Mouse (Mus musculus) urinary bladder, postnatal 14 days (tissue): ENCODE results near the gene Xpr1.

Experiments
- DNase-seq: peaks from one replicate; pipeline ENCODE4 v3.0.0; 2021; ENCODE audit warnings: low spot score

The Xpr1 gene

DNA sequence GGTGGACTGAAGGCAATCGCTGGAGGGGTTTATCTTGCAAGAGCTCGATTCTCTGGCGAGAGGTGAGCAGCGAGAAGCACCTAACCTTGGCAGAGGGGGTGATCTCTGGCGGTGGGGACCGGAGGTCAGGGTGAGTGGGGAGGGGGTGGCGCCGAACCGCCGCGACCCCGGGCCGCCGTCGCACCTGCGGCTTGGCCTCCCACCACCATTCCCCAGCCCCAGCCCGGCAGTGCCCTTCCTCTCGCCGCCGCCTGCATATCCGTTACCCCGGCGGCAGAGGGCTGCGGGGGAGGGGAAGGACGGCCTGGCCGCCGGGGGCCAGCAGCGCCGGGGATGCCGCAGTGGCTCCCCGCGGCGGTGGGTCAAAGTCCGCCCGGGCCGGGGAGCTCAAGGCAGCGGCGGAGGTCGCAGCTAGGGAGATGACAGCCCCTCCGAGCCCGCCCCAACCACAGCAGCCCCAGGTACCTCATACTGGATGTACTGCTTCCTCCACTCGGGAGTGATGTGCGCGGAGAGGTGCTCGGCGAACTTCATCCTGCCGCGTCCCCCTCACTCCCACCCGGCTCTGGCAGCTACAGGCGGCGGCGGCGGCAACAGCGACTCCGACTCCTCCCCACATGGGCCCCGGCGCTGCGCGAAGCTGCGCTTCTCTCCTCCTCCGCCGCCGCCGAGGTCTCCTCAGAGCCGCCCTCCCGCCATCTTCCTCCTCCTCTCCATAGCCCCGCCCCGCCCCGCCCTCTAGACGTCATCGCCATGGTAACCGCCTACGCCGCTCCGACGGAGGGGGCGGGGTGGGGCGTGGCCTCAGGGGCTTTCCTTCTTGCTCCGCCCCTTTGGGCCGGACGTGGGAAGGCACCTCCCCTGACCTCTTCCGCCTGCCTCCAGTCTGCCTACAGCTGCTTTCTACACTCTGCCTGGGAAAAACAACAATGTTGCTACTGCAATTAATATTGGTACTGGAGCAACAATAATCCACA, at the start of gene Xpr1:
Gene Xpr1, minus strand, starts transcription at position 715 of the 977 bp plus-strand sequence.
- DNase-seq = peak; percentile 95

DNA sequence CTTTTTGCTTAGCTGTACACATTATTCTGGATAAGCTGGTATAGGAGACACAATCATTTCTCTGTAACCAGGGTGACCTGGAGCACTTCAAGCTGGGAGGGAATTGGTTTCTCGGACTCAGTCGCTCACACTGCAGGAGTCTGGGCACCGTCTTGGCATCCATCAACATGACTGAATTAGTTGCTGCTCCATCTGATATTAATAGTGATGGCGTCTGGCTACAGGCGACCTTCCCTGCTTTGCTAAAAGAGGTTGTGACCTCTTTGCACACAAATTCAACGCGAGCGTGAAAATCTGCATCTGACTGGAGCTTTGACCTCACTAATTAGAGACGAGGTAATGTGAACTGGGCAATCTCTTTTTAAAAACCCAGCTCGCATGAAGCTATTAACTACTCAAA, 46.2 kb upstream of the Xpr1 start:
- DNase-seq = no peak

DNA sequence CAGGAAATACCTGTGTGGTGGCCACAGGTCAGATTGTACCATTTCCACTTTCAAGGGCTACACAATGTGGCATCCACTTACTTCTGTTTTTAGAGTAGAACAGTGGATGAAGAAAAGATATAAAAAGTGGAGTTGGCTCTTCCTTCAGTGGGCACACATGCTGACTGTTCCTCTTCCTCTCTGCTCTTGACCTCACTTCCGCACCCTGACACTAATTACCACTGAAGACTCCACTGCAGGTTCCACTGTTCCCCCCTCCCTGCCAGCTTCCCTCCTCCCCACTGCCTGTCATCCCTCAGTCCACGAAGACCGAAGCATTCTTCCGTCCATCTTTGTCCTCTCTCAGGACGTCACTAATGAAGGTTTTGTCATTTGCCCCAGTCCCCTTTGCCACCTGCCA, 45.4 kb upstream of the Xpr1 start:
- DNase-seq = no peak

DNA sequence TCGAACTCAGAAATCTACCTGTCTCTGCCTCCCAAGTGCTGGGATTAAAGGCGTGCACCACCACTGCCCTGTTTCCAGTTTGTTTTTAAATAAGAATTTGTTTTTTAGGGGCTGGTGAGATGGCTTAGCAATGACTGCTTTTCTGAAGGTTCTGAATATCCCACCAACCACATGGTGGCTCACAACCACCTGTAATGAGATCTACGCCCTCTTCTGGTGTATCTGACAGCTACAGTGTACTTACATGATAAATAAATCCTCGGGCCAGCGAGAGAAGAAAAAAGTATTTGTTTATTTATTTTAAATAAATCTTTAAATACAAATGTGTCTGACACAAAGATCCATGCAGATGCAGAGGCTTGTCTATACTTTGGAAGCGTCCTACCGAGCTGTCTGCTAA, 40.3 kb upstream of the Xpr1 start:
- no peak for DNase-seq

DNA sequence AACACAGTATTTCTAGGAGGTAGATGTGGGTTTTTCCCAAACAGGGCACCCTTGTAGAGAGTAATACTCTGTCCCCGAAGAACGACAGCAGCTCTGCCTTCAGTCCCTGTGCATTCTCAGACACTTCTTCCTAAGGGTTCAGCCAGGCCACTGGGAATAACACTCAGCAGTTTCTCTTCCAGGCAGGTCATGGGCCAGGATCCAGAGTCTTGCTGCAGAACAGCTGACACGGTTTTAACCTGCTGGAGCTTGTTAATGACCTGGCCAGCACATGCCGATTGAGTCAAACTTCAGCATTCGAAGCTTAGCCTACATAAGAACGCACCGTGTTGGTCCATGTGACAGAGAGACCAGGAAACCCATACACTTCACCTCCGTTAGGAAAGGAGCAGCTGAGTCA, 36.0 kb upstream of the Xpr1 start:
- DNase-seq = peak; percentile 43

DNA sequence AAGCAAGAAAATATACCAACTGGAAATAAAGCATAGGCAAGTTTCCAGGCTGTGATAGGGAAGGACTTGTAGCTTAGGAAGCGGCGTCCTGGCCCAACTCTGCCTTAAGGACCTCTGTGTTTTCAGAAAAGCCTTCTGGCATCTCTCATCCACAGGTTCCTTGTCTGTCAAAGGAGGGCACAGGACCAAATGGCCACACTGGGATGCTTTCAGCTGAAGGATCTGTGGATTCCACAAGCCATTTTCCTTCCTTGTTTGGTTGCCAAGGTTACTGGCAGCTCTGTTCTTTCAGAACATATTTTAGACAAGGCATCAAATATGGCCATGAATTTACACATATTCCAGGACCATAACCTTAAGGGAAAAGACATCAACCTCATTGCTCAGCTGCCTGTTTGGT, 31.7 kb upstream of the Xpr1 start:
- no peak for DNase-seq

DNA sequence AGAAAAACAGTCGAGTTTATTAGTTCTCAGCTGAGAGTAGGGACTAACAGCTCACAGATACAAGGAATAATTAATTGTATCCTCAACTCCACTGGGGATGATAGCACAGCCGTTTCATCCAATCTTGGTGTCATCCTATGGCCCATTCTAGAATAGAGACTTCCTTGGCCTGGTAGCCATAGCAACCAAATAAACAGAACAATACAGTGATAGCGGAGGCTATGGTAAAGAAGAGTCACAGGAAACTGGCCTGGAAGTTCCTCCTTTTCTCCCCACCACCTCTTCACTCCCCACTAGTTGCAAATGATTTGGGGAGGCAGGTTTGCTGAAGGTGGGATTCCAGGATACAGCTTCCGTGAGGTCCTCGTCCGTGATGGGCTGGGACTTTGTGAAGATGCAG, 30.1 kb upstream of the Xpr1 start:
- DNase-seq = no peak

DNA sequence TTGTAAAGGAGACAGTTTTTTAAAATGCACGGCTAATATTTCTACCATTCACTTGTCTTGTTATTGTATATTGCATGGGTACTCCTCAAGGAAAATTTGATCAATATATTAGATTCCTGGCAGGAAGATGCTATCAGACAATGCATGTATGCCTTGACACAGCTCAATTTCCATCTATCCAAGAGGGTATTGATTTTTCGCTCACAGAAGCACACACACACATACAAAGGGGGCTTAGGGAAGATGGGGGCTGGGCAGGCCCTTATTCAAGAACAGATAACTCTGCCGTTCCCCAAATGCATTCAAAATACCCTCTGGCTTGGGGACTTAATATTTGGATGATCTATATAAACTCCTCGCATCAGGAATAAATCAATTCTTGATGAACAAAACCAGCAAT, 25.9 kb upstream of the Xpr1 start:
- no peak for DNase-seq

DNA sequence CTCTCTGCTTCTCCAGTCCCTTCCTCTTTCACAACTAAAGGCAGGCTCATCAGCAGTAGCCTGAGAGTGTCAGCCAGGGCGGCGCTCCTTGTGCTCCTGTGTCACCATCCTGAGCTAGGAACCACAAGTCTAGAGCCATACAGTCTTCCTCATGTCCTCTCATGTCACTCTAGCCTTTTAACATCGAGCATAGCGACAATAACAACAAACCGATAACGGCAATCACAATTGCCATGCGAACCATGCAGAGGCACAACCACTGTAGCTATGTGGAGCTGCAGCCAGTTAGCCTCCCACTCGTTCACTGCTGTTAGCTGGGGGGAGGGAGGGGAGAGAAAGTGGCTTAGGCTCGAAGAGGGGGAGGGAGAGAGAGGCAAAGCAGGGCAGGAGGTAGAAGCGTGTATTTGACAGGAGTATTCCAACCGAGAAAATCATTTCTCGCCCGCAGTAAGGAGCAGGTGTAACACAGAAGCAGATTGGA, 25.3 kb upstream of the Xpr1 start:
- no peak for DNase-seq

DNA sequence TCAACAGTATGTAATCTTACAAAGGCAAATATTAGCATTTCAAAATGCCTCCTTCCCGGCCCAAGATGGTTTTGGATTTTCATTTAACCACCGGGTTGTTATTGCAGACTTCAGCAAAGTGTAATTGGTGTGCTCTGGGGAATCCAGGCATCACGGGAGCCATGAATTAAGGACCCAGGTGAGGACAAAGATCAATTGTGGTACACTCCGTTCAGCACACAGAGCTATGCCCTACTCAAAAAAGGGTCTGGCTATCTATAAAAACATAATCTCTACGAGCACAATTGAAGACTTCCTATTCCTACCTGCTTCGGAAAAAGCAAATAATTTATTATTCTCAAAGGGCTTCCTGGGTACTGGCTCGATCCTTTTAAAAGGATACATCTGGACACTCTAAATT, 22.3 kb upstream of the Xpr1 start:
- DNase-seq = no peak

DNA sequence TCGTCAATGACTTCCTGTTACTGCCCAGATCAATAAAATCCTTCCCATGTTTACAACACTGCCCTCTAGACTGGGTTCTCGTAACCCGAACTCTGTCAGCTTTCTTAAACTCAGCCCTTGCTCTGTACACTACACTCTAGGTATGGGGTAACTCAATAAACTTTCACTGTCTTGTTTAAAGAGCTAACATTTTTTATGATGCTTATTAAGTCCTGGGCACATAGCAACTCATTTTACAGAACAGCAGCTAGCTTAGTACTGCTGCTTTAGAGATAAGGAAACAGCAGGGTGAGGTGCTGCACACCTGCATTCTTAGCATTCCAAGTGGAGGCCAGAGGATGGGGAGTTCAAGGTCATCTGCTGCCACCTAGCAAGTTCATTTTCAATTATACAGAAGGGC, 21.3 kb upstream of the Xpr1 start:
- DNase-seq = no peak

DNA sequence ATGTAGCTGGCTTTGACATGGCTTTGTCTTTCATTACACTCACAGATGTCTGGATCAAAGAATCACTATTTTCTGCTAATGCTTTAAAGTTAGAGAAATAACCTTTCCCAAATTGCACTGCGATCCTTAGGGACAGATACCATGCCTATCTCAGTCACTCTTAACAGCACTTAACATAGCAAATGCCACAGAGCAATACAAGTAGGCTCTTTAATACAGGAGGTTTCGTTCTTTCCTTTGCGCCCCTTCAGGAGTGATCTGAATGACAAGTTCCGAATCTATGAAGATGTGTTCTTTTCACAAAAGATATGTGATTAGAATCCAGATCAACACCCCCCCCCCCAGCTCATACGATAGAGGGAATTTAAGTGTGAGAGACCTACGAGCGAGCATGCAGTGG, 12.1 kb upstream of the Xpr1 start:
- no peak for DNase-seq

DNA sequence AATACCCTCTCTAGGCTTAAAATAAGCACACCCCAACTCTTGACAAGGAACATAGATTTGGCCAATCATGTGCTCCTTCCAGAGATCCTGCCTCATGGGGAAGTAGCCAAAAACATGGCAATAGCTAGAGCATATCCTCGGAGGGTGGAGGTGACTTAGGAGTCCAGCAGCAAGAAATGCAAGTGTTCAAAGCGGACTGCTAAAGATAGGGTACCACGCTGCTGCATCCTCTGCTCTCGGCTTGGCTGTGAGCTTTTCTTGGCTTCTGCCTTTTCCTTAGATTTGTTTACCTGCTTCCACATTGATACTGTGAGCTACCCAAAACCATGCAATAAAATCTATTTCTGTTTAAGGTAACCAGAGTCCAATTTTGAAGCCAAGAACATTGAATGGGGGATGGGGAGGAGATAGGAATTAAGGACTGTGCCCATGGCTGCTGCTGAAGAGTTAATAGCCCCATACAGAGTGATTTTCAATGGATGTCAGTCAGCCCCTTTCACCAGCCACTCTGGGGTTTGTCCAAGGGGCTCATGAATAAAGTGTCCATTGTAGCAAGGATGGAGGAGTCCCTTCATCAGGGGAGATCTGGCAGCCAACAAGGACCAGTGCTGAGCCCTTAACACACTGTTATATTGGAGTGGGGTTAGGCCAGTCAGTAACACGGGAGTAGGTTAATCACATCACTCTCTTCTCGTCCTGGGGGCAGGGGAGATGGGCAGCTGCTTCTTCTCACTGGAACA, 10.1 kb upstream of the Xpr1 start:
- DNase-seq = no peak

DNA sequence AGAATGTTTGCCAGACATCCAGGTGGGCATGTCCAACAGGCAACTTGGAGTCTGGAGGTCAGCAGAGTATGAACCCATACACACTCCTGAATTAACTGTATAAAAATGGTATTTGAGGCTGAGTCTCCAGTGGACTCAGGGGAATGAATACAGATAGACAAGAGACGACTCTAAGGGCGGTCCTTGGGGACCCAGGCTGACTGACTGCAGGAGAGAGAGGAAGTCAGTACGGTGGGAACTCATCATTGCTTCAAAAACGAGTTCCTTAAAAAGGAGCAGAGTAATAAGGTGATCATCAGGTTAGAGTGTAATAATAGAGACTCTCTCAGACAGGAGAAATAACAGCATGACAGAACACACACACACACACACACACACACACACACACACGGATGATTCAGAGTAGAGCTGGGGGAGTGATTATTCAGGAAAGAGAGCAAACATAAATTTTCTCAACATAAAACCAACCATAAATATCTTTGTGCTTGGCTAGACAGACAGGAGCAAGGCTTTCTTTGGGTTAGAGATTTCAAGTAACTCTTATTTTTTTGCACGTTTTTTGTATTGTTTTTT, 8.6 kb upstream of the Xpr1 start:
- DNase-seq = no peak

DNA sequence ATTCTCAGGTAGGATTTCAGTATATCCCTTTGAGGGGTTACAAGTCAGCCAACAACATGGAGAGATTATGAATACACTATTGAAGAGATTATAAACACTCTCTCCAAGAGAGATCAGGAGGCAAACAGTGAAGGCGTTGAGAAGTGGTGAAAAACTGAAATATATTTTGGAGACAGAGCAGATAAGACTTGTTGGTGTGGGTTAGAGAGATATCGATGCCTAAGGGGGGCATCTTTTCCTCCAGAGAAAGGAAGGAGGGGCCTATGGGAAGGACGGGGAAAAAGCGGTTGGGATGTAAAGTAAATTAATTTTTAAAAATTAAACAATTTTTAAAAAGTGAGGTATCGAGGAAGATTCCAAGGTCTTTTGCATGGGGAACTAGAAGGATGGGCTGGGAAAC, 8.1 kb upstream of the Xpr1 start:
- DNase-seq = no peak

DNA sequence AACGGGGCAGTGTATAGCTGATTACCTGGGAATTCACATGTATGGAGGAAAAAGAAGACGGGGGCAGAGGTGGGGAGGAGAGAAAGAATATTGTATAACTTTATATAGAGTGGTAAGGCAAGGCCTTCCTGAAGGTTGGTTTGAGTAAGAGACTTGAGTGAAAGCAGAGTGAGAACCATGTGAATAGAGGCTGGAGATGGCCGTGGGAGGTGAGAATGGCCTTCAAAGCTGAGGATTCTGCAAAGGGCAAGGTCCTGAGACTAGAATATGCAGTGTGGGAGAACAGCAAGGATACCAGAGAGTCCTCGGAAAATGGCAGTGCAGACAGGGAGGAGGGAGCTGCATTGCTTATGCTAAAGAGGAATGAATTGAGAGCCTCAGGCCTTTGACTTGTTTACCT, 6.6 kb upstream of the Xpr1 start:
- DNase-seq = no peak

DNA sequence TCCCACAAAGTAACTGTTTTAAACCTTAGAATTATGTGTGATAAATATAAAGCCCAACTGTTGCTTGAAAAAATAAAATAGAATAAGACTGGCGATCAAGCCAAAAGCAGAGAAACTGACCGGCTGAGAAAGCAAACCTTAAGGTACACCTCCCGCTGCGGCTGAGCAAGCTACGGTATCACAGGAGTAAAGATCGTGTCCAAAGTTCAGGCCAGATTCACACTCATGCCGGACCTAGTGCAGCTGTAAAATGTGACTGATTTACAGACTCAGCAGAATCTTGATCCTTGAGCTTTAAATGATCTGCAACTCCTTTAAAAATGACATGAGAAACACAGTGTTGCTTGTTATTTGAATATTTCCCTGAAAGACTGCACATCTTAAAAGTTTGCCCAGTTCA, 4.8 kb upstream of the Xpr1 start:
- DNase-seq = no peak

DNA sequence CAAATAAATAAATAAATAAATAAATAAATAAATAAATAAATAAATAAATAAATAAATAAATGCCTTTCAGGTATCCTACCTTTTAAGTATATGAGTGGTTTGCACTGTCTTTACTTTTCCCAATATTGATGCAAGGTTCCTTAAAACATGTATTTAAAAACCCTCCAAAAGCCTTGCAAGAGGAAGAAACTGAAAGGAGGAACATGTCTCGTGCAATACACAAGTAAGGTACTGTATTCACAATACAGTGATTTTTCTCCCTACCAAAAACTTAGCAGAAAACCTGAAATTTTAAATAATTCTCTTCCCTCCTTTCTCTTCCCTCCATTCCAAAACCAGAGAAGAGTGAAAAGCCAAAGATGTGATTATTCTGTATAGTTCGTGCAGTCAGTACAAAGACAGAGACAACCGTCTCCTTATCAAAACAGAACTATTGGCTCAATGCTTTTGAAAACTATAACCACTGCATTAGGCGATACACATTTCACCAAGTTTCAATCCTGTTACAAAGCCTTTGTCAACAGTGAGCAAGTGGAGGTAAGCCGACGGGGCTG, 991 bp downstream of the Xpr1 start:
- DNase-seq = no peak

DNA sequence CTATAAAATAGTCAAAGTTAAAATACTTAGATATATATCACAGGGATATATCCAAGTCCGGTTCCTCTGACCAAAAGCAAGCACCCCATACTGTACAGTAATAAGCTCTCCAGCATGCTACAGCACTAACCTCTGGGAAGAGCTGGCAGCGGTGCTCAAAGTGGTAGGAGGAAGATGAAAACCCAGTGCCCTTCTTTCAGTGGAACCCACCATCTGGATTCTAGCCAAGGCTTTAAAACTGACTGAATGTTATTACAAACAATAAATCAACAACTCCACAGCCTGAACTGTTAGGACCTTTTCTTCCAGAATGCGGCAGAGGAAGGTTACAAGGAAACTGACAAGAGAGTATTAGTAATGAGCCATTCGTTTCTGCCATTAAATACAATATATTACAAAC, 1.8 kb downstream of the Xpr1 start:
- no peak for DNase-seq

DNA sequence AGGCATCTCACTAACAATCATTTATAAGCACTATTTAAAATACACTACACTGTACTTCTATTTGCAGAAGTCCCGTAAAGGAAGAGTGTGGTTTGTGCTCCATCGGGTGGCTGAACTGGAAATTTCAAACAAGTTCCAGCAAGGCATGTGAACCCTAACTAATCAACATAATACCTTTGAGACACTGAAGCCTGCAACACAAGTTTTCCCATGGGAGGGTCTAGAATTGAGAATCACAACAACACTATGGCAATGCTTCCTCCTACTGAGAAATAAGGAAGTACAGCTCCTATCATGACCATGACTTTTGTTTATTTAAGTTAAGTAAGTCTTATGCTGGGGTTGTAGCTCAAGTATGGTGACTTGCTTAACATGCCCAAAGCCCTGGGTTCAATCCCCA, 4.5 kb downstream of the Xpr1 start:
- DNase-seq = peak; percentile 18

DNA sequence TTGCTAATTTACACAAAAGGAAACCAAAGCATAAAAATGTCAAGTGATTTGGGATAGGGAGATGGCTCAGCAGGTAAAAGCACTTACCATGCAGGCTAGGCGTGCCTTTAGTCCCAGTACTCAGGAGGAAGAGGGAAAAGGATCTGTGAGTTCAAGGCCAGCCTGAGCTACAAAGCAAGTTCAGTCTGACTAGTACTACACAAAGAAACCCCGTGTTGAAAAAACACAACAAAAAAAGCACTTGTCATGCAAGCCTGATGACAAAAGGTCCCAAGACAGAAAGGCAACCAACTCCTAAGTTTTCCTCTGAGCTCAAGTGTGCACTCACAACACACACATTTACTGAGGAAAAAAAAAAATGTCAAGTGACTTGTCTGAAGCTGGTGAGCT, 8.6 kb downstream of the Xpr1 start:
- DNase-seq = no peak

DNA sequence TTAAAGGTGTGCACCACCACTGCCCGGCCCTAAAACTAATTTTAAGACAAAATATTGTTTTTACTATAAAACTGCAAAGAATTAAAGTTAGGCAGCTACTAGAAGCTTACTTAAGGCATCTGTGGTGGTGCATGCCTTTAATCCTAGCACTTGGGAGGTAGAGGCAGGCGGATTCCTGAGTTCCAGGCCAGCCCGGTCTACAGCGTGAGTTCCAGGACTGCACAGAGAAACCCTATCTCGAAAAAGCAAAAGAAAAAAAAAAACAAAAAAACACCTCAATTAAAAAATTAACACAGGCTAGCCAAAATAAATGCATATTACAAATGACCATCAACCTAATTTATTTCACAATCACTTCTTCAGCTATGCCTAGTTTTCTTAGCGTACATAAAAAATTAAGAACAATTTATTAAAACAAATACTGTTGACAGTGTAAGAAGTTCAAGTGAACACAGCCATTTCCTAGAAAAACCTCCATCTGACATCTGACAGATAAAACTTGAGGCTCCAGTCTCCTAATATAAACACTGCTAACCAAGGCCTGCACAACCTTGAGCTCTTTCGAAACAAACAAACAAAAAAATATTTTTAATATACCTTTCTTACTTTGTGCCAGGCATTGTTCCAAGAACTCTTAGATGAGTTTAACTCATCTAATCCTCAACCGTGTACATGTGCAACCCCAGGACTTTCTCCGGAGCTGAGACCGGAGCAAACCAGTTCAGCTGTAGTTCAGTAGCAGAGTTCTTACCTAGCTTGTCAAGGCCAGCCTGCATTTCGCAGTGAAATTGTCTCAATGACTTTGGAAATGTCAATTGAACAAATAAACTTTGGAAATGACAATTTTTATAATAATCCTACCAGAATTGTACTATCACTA, 9.3 kb downstream of the Xpr1 start:
- DNase-seq = no peak
